Mouse (Mus musculus) lung, adult 2 months (tissue): ENCODE measurements at regions not wholly inside any gene's neighbourhood (a gene's known extent, or its start where the extent isn't known, plus 50 kb on each side); places are given as distances from the start of the nearest gene placed in this dataset.

Experiments used
- CTCF ChIP-seq: fragments of 200-500 bp; IDR thresholded peaks from 2 replicates; pipeline ENCODE4 v1.5.1; 2011; ENCODE audit warnings: mild to moderate bottlenecking, low read length, control low read depth; ENCODE audit not compliant: insufficient read depth
- POLR2A ChIP-seq: fragments of 200-500 bp; IDR thresholded peaks from 2 replicates; pipeline ENCODE4 v1.6.1; 2011; ENCODE audit warnings: low read depth, mild to moderate bottlenecking, control low read depth, low read length, borderline replicate concordance; ENCODE audit errors: extremely low read depth

- TF ChIP-seq POLR2A (no peak), CTCF (no peak)
These were observed 145.7 kb upstream of the Bmp4 start for GRCm38 (mm10) chr14:46536002-46536762.
